Mouse (Mus musculus): Measurements from ENCODE around the gene H2-M10.1.
"Not testable (repeated sequence)": the region's sequence is repeated elsewhere in the genome, so short reads cannot be mapped to it uniquely, and the experiment has no call there.

H2-M10.1 gene

GRCm38 (mm10) chr17:36326055-36326454 lies at the start of gene H2-M10.1:
Gene H2-M10.1, minus strand, starts transcription at chr17:36326155.
- in situ Hi-C loops (cut with MseI, MboI) = no loop called here

- in situ Hi-C loops (cut with MseI, MboI) = loop anchor here in 1 of 2 experiments (10.0 kb wide), 1 partner anchor 436 kb away; no protein-coding TSS in a partner anchor
Observed at GRCm38 (mm10) chr17:36368317-36368716, 42.4 kb upstream of the H2-M10.1 start, which contains the start of gene H2-M10.3. Gene H2-M10.3, minus strand, starts transcription at chr17:36368417.

DNA sequence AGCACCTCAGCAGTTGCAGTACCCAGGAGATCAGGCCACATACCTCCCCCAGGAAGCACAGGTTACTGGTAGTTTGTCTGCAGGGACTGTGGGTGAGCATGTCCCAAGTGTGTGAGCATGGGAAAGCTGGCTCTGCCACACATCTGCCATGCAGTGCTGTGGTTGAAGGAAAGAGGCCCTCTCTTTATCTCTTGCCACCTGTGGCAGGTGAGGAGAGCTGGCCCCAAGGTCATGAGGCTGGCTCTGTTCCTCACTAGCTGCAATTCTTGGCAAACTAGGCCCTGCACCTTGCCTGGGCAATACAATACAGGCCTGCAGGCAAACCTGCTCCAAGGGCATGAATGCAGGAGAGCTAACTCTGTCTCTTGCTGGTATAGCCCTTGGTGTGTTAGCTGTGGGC lies 36.4 kb upstream of the H2-M10.1 start:
- in situ Hi-C loops (cut with MseI, MboI) = loop anchor here (5.0 to 10.0 kb wide), 2 partner anchors 442 to 445 kb away; no protein-coding TSS in a partner anchor

GRCm38 (mm10) chr17:36357512-36357911 lies 31.6 kb upstream of the H2-M10.1 start:
- in situ Hi-C loops (cut with MseI, MboI) = loop anchor here (5.0 to 10.0 kb wide), 3 partner anchors 57 to 370 kb away; no protein-coding TSS in a partner anchor

GRCm38 (mm10) chr17:36355763-36356162 lies 29.8 kb upstream of the H2-M10.1 start:
- in situ Hi-C loops (cut with MseI, MboI) = loop anchor here (5.0 to 10.0 kb wide), 3 partner anchors 59 to 372 kb away; no protein-coding TSS in a partner anchor

DNA sequence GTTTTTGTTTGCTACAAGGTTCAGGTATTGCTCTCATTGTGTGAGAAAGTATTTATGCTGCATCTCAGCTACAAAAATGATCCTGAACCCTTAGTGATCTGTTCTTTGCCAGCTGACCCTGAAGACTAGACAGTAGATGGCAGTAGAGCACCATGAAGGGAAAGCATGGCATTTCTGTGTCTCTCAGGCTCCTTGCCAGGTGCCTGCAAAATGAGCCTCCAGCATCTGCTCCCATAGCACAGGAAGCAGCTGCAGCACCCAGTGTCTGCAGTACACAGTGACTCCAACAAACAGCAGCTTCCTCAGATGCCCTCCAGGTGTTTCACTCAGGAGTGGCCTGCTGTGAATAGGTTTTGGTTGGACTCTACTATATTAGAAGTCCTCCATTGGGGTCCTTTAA lies 29.4 kb upstream of the H2-M10.1 start:
- in situ Hi-C loops (cut with MseI, MboI) = loop anchor here (5.0 to 10.0 kb wide), 3 partner anchors 59 to 372 kb away; no protein-coding TSS in a partner anchor

DNA sequence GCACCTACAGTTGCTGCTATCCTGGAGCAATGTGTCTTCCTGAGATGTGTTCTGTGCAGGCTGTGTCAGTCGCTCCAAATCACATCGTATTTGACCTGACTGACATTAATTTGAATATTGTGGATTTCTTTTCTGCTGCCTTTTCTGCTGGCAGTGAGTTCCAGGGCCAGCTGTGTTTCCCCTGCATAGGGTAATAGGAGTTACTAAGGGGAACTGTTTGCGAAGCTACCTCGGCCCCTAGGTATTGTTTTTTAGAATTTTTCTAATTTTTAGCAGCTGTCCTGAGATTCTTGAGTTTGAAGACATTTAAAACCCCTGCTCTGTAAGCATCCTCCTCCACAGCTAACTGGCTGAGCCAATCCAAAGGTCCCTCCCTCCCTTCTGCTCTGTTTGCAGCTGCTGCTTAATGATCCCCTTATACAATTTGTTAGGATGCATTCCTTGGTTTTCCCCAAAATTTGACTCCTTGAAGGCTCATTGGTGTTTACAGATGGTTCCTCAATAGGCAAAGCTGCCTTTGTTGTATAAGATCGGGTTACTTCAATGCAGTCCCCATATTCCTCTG lies 10.2 kb downstream of the H2-M10.1 start:
- in situ Hi-C loops (cut with MseI, MboI) = loop anchor here in 1 of 2 experiments (10.0 kb wide), 1 partner anchor 99 kb away; no protein-coding TSS in a partner anchor

DNA sequence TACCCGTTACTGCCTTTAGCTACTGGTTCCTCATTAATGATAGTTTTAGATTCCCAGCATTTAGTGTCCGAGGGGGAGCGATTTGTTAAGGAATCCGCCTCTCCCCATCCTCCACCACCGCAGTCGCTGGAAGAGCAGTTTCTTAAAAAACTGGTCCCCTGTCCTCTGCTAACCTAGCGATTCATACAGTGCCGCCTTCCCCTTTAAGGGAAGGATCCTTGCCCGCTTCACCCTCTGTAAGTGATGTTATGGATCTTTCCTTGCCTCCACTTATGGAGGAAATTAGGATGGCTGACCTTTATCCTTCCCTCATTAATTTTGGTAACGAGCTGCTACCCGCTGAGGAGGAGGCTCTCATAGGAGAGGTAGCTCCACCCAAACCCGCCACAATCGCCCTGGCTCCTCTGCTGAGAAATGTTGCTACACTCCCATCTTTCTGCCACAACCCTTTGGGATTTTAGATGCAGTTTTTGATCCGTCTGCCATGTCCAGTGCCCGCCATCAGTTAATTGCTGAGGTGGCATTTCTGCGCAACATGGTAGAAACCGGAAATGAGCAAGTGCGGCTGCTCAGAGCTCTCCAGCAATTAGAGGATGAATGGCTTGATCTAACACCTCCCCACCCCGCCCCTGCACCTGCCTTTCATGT lies 10.8 kb downstream of the H2-M10.1 start:
- in situ Hi-C loops (cut with MseI, MboI) = loop anchor here in 1 of 2 experiments (10.0 kb wide), 1 partner anchor 100 kb away; no protein-coding TSS in a partner anchor

DNA sequence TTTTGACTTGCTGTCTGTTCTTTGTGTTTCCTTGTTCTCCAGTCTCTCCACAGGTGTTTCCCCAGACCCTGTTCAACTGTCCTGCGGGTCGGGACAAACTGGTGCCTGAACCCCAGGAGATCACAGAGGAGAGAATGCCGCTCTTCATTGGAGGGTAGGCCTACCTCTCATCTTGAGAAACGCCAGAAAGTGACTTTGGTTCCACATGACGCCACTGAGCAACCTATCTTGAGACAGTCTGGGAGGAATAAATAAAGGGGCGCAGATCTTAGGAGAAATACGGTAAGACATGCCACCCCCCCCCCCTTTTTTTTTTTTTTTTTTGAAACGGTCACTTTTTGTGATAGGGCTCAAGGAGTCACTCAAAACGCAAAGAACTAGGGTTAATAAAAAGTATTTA lies 11.4 kb downstream of the H2-M10.1 start:
- in situ Hi-C loops (cut with MseI, MboI) = loop anchor here in 1 of 2 experiments (10.0 kb wide), 1 partner anchor 100 kb away; no protein-coding TSS in a partner anchor

DNA sequence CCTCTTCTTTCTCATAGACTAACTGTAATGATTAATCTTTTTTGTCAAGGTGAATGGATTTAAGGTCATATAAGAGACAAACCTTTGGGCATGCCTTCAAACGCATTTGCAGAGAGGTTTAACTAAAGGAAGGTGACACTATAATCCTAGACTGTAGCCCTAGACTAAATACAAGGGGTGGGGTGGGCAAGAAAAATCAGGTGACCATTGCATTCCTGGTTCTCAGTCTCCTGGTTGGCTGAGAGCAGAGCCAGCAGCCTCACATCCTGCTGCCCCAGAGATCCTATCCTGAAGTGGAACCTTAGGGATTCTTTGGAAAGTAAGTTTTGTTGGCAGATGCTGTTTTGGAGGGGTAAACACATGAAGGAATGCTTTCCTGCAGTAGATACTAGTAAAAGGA lies 16.7 kb downstream of the H2-M10.1 start:
- in situ Hi-C loops (cut with MseI, MboI) = no loop called here

DNA sequence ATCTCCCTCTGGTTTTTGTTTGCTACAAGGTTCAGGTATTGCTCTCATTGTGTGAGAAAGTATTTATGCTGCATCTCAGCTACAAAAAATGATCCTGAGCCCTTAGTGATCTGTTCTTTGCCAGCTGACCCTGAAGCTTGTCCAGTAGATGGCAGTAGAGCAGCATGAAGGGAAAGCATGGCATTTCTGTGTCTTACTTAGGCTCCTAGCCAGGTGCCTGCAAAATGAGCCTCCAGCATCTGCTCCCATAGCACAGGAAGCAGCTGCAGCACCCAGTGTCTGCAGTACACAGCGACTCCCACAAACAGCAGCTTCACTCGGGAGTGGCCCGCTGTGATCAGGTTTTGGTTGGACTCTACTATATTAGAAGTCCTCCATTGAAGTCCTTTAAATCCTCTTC lies 17.1 kb downstream of the H2-M10.1 start:
- in situ Hi-C loops (cut with MseI, MboI) = not testable (repeated sequence)

DNA sequence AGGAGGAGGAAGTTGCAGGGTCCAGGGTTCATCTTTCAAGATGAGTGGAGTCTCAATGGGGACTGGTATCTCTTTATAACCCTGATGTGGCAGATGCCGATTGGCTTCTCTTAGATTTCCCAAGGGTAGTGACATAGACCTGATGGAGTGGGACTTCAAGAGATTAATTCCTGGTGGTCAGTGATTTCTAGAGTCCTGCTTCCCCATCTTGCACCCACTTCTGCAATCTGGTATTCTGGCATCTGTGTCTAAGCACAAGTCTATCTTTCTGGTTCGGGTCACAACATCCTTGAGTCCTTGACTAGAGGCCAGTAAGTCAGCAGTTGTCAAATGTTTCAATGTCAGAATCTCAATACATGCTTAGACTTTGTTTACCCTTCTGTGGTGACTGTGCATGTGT lies 39.6 kb downstream of the H2-M10.1 start, which contains the start of gene H2-M10.2:
Gene H2-M10.2, minus strand, starts transcription at position 101 of the 400 bp plus-strand sequence.
- in situ Hi-C loops (cut with MseI, MboI) = no loop called here

DNA sequence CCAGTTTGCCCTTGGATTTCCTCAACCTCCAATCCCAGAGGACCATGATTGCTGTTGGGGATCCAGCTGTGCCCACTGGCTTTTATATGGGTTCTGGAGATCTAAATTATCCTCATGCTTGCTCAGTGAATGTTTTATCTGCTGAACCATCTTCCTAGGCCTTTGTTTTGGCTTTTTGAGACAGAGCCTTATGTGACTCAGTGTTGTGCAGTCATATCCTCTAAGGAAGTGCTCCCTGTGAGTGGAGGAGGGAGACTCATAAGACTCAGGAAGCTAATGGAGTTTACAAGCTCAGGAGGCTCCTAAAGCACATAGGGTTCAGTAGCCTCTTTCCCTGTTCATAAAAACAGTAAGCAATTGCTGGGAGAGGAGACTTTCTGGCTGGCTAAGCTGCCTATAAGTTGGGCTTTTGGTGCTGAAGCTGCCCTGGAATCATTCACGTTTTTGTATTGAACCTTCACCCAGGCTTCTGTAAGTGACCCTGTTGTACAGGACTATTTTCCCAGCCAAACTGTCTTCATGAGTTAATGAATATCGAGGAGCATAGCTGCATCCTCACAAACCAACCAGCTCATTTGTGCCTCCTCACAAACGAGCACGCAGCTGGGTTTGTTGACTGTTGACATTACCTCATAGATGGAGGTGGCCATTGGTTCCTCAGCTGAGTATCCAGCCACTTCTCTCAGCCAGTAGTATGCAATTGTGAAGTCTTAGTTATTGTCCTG lies 44.3 kb downstream of the H2-M10.1 start:
- in situ Hi-C loops (cut with MseI, MboI) = no loop called here

GRCm38 (mm10) chr17:36274776-36275175 lies 51.2 kb downstream of the H2-M10.1 start:
- in situ Hi-C loops (cut with MseI, MboI) = no loop called here

GRCm38 (mm10) chr17:36273796-36274195 lies 52.2 kb downstream of the H2-M10.1 start:
- in situ Hi-C loops (cut with MseI, MboI) = no loop called here
